Mouse (Mus musculus) lung, postnatal 0 days (tissue): ENCODE results near the gene Sirt2.

Experiments
- CTCF ChIP-seq: IDR thresholded peaks from 2 replicates; pipeline ENCODE4 v1.5.1; 2016; ENCODE audit warnings: antibody characterized with exemption, mild to moderate bottlenecking
- EP300 ChIP-seq: IDR thresholded peaks from 2 replicates; pipeline ENCODE4 v1.6.1; 2016; ENCODE audit warnings: antibody characterized with exemption, mild to moderate bottlenecking, control low read depth

GRCm38 (mm10) chr7:28811228-28811627, 44.7 kb downstream of the Sirt2 start:
- TF ChIP-seq CTCF (no peak), EP300 (0 out of 2 replicates have a peak, but pooled peaks have one; percentile 17)
